Mouse (Mus musculus): Measurements from ENCODE around the gene Tmem92. TPM values are rescaled to one million over a fixed set of nuclear protein-coding genes. Genes with fewer than 3 reads are reported as not detected.
"Not testable (repeated sequence)": the region's sequence is repeated elsewhere in the genome, so short reads cannot be mapped to it uniquely, and the experiment has no call there.

The Tmem92 gene
- total RNA-seq (2015; ENCODE audit: low replicate concordance), result not detected in 2 replicates
- not detected in 2 replicates for total RNA-seq (2017; ENCODE audit: low replicate concordance)

GRCm38 (mm10) chr11:94782603-94783002 is at the start of gene Tmem92:
Tmem92 (minus strand) TSS chr11:94782703.
- no peak for ATAC-seq (replicated peaks; ENCODE audit: low FRiP score, poor library complexity, severe bottlenecking)

GRCm38 (mm10) chr11:94828966-94829365 is 46.5 kb upstream of the Tmem92 start:
- no peak for ATAC-seq (replicated peaks; ENCODE audit: low FRiP score, poor library complexity, severe bottlenecking)

- ATAC-seq (replicated peaks; ENCODE audit: low FRiP score, poor library complexity, severe bottlenecking), result 0 out of 2 replicates have a peak, but pooled peaks have one; percentile 32
These were observed 36.9 kb upstream of the Tmem92 start for GRCm38 (mm10) chr11:94819427-94819826.

- ATAC-seq (replicated peaks; ENCODE audit: low FRiP score, poor library complexity, severe bottlenecking), result not testable (repeated sequence)
These were observed 36.4 kb upstream of the Tmem92 start for GRCm38 (mm10) chr11:94818946-94819345.

GRCm38 (mm10) chr11:94811537-94811936 is 29.0 kb upstream of the Tmem92 start:
- not testable (repeated sequence) for ATAC-seq (replicated peaks; ENCODE audit: low FRiP score, poor library complexity, severe bottlenecking)

- ATAC-seq (replicated peaks; ENCODE audit: low FRiP score, poor library complexity, severe bottlenecking), result no peak
These were observed 9.2 kb upstream of the Tmem92 start for GRCm38 (mm10) chr11:94791700-94792099.

- 0 out of 2 replicates have a peak, but pooled peaks have one; percentile 64 for ATAC-seq (replicated peaks; ENCODE audit: low FRiP score, poor library complexity, severe bottlenecking)
These were observed 2.7 kb upstream of the Tmem92 start for GRCm38 (mm10) chr11:94785247-94785646.

- no peak for ATAC-seq (replicated peaks; ENCODE audit: low FRiP score, poor library complexity, severe bottlenecking)
These were observed 7.5 kb downstream of the Tmem92 start for GRCm38 (mm10) chr11:94774887-94775497.

GRCm38 (mm10) chr11:94773851-94774250 is 8.7 kb downstream of the Tmem92 start:
- ATAC-seq (replicated peaks; ENCODE audit: low FRiP score, poor library complexity, severe bottlenecking), result 0 out of 2 replicates have a peak, but pooled peaks have one; percentile 26

- ATAC-seq (replicated peaks; ENCODE audit: low FRiP score, poor library complexity, severe bottlenecking), result no peak
These were observed 10.0 kb downstream of the Tmem92 start for GRCm38 (mm10) chr11:94772363-94773055.

GRCm38 (mm10) chr11:94767241-94767640 is 15.3 kb downstream of the Tmem92 start:
- no peak for ATAC-seq (replicated peaks; ENCODE audit: low FRiP score, poor library complexity, severe bottlenecking)

GRCm38 (mm10) chr11:94762775-94763174 is 19.7 kb downstream of the Tmem92 start:
- no peak for ATAC-seq (replicated peaks; ENCODE audit: low FRiP score, poor library complexity, severe bottlenecking)

GRCm38 (mm10) chr11:94762281-94762680 is 20.2 kb downstream of the Tmem92 start:
- no peak for ATAC-seq (replicated peaks; ENCODE audit: low FRiP score, poor library complexity, severe bottlenecking)

- no peak for ATAC-seq (replicated peaks; ENCODE audit: low FRiP score, poor library complexity, severe bottlenecking)
These were observed 21.7 kb downstream of the Tmem92 start for GRCm38 (mm10) chr11:94760799-94761198.

GRCm38 (mm10) chr11:94760364-94760763 is 22.1 kb downstream of the Tmem92 start:
- ATAC-seq (replicated peaks; ENCODE audit: low FRiP score, poor library complexity, severe bottlenecking), result no peak

GRCm38 (mm10) chr11:94759916-94760315 is 22.6 kb downstream of the Tmem92 start:
- ATAC-seq (replicated peaks; ENCODE audit: low FRiP score, poor library complexity, severe bottlenecking), result no peak

- no peak for ATAC-seq (replicated peaks; ENCODE audit: low FRiP score, poor library complexity, severe bottlenecking)
These were observed 29.4 kb downstream of the Tmem92 start for GRCm38 (mm10) chr11:94752946-94753713.

- peak; percentile 44; the same call in 1 of the 2 replicates for ATAC-seq (replicated peaks; ENCODE audit: low FRiP score, poor library complexity, severe bottlenecking)
These were observed 40.7 kb downstream of the Tmem92 start, which contains the start of gene Cdc34b for GRCm38 (mm10) chr11:94741732-94742272. Cdc34b (plus strand) TSS chr11:94741782.

GRCm38 (mm10) chr11:94735746-94736145 is 46.8 kb downstream of the Tmem92 start:
- no peak for ATAC-seq (replicated peaks; ENCODE audit: low FRiP score, poor library complexity, severe bottlenecking)

GRCm38 (mm10) chr11:94732773-94733172 is 49.7 kb downstream of the Tmem92 start:
- 0 out of 2 replicates have a peak, but pooled peaks have one; percentile 41 for ATAC-seq (replicated peaks; ENCODE audit: low FRiP score, poor library complexity, severe bottlenecking)
